Mouse (Mus musculus) limb, embryonic 10.5 days (tissue): ENCODE data around the gene Qser1. TPM values are rescaled to one million over a fixed set of nuclear protein-coding genes. Genes with fewer than 3 reads are reported as not detected.
A peak's percentile ranks its signal among the peaks of the same experiment; 100 is the strongest.

Experiments used
- DNase-seq: peaks from one replicate; pipeline ENCODE4 v3.0.0-alpha.2; 2017; ENCODE audit warnings: low spot score
- H3K27ac ChIP-seq: fragments of 300-500 bp; sonication (generic); 2 replicates; pipeline ENCODE4 v1.5.1; 2016; ENCODE audit warnings: mild to moderate bottlenecking
- H3K27me3 ChIP-seq: fragments of 300-500 bp; sonication (generic); 2 replicates; pipeline ENCODE4 v1.6.1; 2016; ENCODE audit warnings: low read depth, mild to moderate bottlenecking; ENCODE audit not compliant: poor library complexity, severe bottlenecking
- H3K36me3 ChIP-seq: fragments of 300-500 bp; sonication (generic); 2 replicates; pipeline ENCODE4 v1.6.1; 2016; ENCODE audit warnings: mild to moderate bottlenecking, moderate library complexity
- H3K4me1 ChIP-seq: fragments of 300-500 bp; sonication (generic); 2 replicates; pipeline ENCODE4 v1.6.1; 2016
- H3K4me3 ChIP-seq: fragments of 300-500 bp; sonication (generic); 2 replicates; pipeline ENCODE4 v1.5.1; 2016; ENCODE audit warnings: mild to moderate bottlenecking, moderate library complexity
- H3K9me3 ChIP-seq: fragments of 300-500 bp; sonication (generic); replicated peaks from 2 replicates; pipeline ENCODE4 v1.6.1; 2016; ENCODE audit warnings: mild to moderate bottlenecking
- WGBS: fragments of 180-500 bp; shearing (Covaris S2); methylation state at CpG from one replicate; pipeline ENCODE4 v1.1.7; 2016; 5-methylcytosine and 5-hydroxymethylcytosine counted together
- polyA plus RNA-seq: library from polyadenylated mRNA; unstranded; fragments of >200 nt; fragmentation: Nextera tagmentation; extraction: Ambion mirVana; gene quantifications from 2 replicates; pipeline ENCODE4 v1.2.1, GENCODE M21; 2016

Gene Qser1
- polyA plus RNA-seq, 1 experiment from 2014 or later: 11.9 TPM

DNA sequence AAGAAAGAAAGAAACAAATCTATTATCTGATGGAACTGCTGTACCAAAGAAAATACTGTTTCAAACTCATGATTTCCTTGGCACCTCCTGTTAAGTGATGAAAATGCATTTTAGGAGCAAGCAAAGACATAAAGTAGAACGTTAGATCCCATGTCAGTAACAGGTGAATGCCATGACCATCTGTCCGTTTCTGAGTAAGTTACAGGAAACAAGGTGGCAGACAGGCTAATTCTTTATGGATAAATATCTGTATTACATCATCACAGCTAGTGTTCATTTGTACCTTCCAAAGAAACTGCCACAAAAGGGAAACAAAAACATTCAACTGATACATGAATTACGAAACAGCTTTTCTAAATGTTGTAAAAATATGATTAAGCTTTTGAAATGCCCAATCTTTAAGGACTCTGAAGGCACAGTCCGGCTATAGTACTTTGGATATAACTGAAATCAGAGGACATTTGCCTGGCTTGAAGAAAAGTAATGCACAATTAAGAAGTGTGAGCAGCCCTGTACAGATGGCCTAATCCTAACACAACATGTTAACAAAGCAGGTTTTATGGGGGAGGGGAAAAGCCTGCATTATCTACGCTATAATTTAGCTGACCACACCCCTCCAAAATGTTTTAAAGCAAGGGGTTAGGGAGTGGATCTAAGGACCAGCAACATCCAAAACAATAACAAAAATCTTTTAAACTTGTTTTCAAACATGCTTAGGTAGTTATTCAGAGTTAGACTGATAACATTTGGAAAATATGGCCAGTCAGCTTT, 2.2 kb downstream of the Qser1 start:
- 76% methylated on average over 5 of the region's 5 CpGs for WGBS
- Histone ChIP-seq H3K36me3 (peaks cover 14% of the 10 kb centered on the region), H3K4me1 (peaks cover 18% of the 10 kb centered on the region), H3K4me3 (peak overlapping the region; percentile 92), H3K9me3 (no peaks in the 10 kb centered on the region), H3K27me3 (no peaks in the 10 kb centered on the region), H3K27ac (no peak overlapping the region)
- no peak for DNase-seq

- H3K27me3 ChIP-seq: no peaks in the 10 kb centered on the region
- H3K4me3 ChIP-seq: no peak overlapping the region
- no peaks in the 10 kb centered on the region for H3K4me1 ChIP-seq
- H3K9me3 ChIP-seq: no peaks in the 10 kb centered on the region
- H3K36me3 ChIP-seq: peaks cover 46% of the 10 kb centered on the region
- H3K27ac ChIP-seq: no peak overlapping the region
- no peak for DNase-seq
- 91% methylated on average over 1 of the region's 1 CpGs for WGBS
Observed at GRCm38 (mm10) chr2:104805435-104805834, 11.1 kb downstream of the Qser1 start.

GRCm38 (mm10) chr2:104774763-104775162, 41.8 kb downstream of the Qser1 start:
- peaks cover 90% of the 10 kb centered on the region for H3K36me3 ChIP-seq
- 86% methylated on average over 1 of the region's 1 CpGs for WGBS

DNA sequence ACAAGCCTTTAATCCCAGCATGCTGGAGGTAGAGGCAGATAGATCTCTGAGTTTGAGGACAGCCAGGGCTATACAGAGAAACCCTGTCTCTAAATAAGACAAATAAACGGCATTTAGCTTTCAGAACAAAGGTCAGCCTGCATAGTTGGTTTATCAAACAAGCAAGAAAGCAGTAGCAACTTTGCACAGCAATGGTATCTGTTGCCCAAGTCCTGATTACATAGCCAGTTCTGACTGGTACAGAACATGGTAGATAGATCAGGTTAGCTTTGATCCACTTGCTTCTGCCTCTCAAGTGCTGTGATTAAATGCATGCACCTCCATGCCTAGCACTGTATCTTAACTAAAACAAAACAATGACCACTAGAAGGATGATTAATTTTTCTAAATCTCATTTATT, 47.9 kb downstream of the Qser1 start:
- Histone ChIP-seq H3K36me3 (peaks cover 91% of the 10 kb centered on the region), H3K27me3 (no peaks in the 10 kb centered on the region), H3K9me3 (no peaks in the 10 kb centered on the region), H3K27ac (no peak overlapping the region), H3K4me1 (no peaks in the 10 kb centered on the region), H3K4me3 (no peak overlapping the region)
- DNase-seq: no peak
- 92% methylated on average over 1 of the region's 1 CpGs for WGBS

More at GRCm38 (mm10) chr2:104774763-104775162, 41.8 kb downstream of the Qser1 start:
- Histone ChIP-seq H3K4me1 (no peaks in the 10 kb centered on the region), H3K9me3 (no peaks in the 10 kb centered on the region), H3K27ac (no peak overlapping the region), H3K4me3 (no peak overlapping the region), H3K27me3 (no peaks in the 10 kb centered on the region)
- DNase-seq: no peak

- DNase-seq: no peak
- Histone ChIP-seq H3K4me3 (no peak overlapping the region), H3K4me1 (no peaks in the 10 kb centered on the region), H3K36me3 (peaks cover 89% of the 10 kb centered on the region), H3K9me3 (no peaks in the 10 kb centered on the region), H3K27ac (no peak overlapping the region), H3K27me3 (no peaks in the 10 kb centered on the region)
- 89% methylated on average over 4 of the region's 4 CpGs for WGBS
Observed at GRCm38 (mm10) chr2:104764018-104764417, 52.5 kb downstream of the Qser1 start.

GRCm38 (mm10) chr2:104763134-104763703, 53.3 kb downstream of the Qser1 start:
- Histone ChIP-seq H3K27ac (no peak overlapping the region), H3K36me3 (peaks cover 81% of the 10 kb centered on the region)
- 84% methylated on average over 8 of the region's 8 CpGs for WGBS

GRCm38 (mm10) chr2:104750611-104751010, 65.9 kb downstream of the Qser1 start:
- WGBS: 58% methylated on average over 3 of the region's 3 CpGs
- H3K27ac ChIP-seq: no peak overlapping the region
- H3K36me3 ChIP-seq: peaks cover 13% of the 10 kb centered on the region
- no peak overlapping the region for H3K4me3 ChIP-seq
- H3K27me3 ChIP-seq: no peaks in the 10 kb centered on the region
- no peak for DNase-seq
- H3K4me1 ChIP-seq: no peaks in the 10 kb centered on the region
- H3K9me3 ChIP-seq: no peaks in the 10 kb centered on the region

More at GRCm38 (mm10) chr2:104763134-104763703, 53.3 kb downstream of the Qser1 start:
- Histone ChIP-seq H3K4me3 (no peak overlapping the region), H3K27me3 (no peaks in the 10 kb centered on the region), H3K9me3 (no peaks in the 10 kb centered on the region), H3K4me1 (no peaks in the 10 kb centered on the region)
- no peak for DNase-seq

- peaks cover 7% of the 10 kb centered on the region for H3K36me3 ChIP-seq
- no peak overlapping the region for H3K27ac ChIP-seq
- peaks cover 5% of the 10 kb centered on the region for H3K27me3 ChIP-seq
- no peak overlapping the region for H3K4me3 ChIP-seq
- no peak for DNase-seq
- no peaks in the 10 kb centered on the region for H3K9me3 ChIP-seq
- 84% methylated on average over 5 of the region's 5 CpGs for WGBS
- H3K4me1 ChIP-seq: no peaks in the 10 kb centered on the region
Observed at GRCm38 (mm10) chr2:104748652-104749183, 67.8 kb downstream of the Qser1 start.

- peaks cover 19% of the 10 kb centered on the region for H3K4me1 ChIP-seq
- no peak for DNase-seq
- H3K36me3 ChIP-seq: no peaks in the 10 kb centered on the region
- H3K4me3 ChIP-seq: no peak overlapping the region
- H3K27ac ChIP-seq: no peak overlapping the region
- 55% methylated on average over 8 of the region's 8 CpGs for WGBS
- peaks cover 30% of the 10 kb centered on the region for H3K27me3 ChIP-seq
- no peaks in the 10 kb centered on the region for H3K9me3 ChIP-seq
Observed at GRCm38 (mm10) chr2:104746251-104746650, 70.3 kb downstream of the Qser1 start.

DNA sequence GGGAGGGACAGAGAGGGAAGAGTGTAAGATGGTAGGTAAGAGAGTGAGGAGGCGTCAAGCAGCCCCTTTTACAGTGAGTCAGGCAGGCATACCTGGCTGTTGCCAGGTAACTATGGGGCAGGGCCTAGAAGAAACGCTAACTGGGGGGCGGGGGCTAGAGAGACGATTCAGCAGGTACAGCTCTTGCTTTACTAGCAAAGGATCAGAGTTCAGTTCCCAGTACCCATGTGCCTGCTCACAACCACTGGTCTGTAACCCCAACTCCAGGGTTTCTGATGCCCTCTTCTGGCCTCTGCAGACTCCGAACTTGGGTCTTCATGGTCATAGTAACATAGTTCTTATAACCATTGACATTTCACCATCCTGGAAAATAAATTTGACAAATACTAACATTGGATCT, 72.6 kb downstream of the Qser1 start:
- H3K4me1 ChIP-seq: peaks cover 22% of the 10 kb centered on the region
- no peak for DNase-seq
- no peaks in the 10 kb centered on the region for H3K36me3 ChIP-seq
- peaks cover 46% of the 10 kb centered on the region for H3K27me3 ChIP-seq
- 49% methylated on average over 5 of the region's 5 CpGs for WGBS
- no peak overlapping the region for H3K4me3 ChIP-seq
- H3K27ac ChIP-seq: no peak overlapping the region
- no peaks in the 10 kb centered on the region for H3K9me3 ChIP-seq

DNA sequence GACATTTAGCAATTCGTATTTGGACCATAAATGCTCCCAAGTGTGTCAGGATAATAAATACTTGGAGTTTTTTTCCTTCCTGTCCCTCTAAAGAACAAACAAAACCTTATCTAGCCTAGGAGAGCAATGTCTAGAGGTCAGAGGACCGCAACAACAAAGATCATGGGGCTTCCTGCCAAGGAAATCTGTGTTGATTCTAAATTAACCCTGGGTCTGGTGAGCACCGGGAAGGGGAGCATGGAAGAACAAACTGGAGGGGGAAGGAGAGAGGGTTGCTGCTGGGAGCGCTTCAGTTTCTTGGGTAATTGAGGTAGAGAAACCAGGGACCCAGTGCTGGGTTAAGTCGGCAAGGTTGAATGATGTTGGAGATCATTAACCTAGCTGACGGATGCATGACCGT, 73.4 kb downstream of the Qser1 start:
- H3K4me1 ChIP-seq: peaks cover 22% of the 10 kb centered on the region
- H3K4me3 ChIP-seq: peak overlapping the region; percentile 89
- 13% methylated on average over 7 of the region's 7 CpGs for WGBS
- H3K27ac ChIP-seq: no peak overlapping the region
- DNase-seq: no peak
- no peaks in the 10 kb centered on the region for H3K36me3 ChIP-seq
- H3K27me3 ChIP-seq: peaks cover 46% of the 10 kb centered on the region
- H3K9me3 ChIP-seq: no peaks in the 10 kb centered on the region

DNA sequence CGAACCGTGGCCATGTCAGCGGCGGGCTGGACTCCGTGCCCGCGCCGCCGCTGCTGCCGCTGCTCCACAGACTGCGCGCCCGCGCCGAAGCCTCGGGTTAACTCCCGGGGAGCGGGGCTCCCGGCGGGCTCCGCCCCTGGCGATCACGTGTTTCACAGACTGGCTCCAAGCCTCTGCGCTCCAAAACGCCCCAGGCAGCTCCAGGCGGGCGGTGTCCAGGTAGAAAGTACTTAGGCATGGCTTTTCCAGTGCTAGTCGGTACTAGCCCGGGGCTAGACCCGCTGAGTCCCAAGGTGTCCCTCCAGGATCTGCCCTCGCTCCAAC, 73.9 kb downstream of the Qser1 start, which contains the start of gene Depdc7:
TSS of gene Depdc7 (minus strand) at position 138 of the 324 bp plus-strand sequence.
- Histone ChIP-seq H3K4me3 (peak within 1 kb of the TSS; percentile 89), H3K4me1 (peaks cover 22% of the 10 kb centered on the region), H3K9me3 (no peaks in the 10 kb centered on the region), H3K36me3 (no peaks in the 10 kb centered on the region), H3K27ac (peak within 1 kb of the TSS; percentile 83), H3K27me3 (peaks cover 46% of the 10 kb centered on the region)
- DNase-seq: peak; percentile 89
- WGBS: 1% methylated on average over 31 of the region's 31 CpGs
